Mouse (Mus musculus) spleen, postnatal 14 days (tissue): Measurements from ENCODE around the gene Zfp367.

Source experiments
- DNase-seq, 2 experiments: peaks; one replicate each; pipeline ENCODE4 v3.0.0; 2021 to 2022; ENCODE audit warnings: low spot score in 2 of 2

Gene Zfp367

GRCm38 (mm10) chr13:64091006-64091405 lies 62.0 kb downstream of the Zfp367 start:
- no peak for DNase-seq

- no peak for DNase-seq
Measured at GRCm38 (mm10) chr13:64090278-64090677, 62.7 kb downstream of the Zfp367 start.

- DNase-seq: no peak
Measured at GRCm38 (mm10) chr13:64089130-64089529, 63.9 kb downstream of the Zfp367 start, which contains the start of gene Hsd17b3. Gene Hsd17b3, minus strand, starts transcription at chr13:64089230.

- DNase-seq: no peak
Measured at GRCm38 (mm10) chr13:64088057-64088456, 64.9 kb downstream of the Zfp367 start.

GRCm38 (mm10) chr13:64086036-64086435 lies 67.0 kb downstream of the Zfp367 start:
- DNase-seq: no peak

- no peak for DNase-seq
Measured at GRCm38 (mm10) chr13:64083331-64083730, 69.7 kb downstream of the Zfp367 start.
